Mouse (Mus musculus): Measurements from ENCODE around the gene Wdsub1.

DNA sequence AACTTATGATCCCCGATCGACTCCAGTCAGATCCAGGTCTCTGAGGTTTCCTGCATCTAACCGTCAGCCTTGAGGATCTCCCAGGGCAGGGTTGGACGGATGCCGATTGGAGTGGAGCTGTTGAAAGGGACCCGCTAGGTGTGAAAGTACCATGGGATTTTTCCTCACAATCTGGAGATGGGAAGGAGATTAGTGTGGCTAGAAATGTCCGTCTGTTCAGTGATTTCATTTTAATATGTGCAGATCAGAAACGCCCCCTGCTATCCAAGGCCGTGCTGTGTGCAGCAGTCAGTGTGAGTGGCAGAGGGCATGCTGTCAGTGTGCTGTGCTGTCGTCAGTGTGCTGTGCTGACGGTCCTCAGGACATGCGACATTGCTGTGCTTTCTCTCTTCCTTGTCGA, 68.9 kb downstream of the Wdsub1 start:
- no peak for TF ChIP-seq POLR2AphosphoS2 (IDR thresholded peaks at IDR 0.05; ENCODE audit: low read depth, low read length)
- TF ChIP-seq CHD1 (IDR thresholded peaks at IDR 0.05; ENCODE audit: low read depth, low read length), result no peak
- TF ChIP-seq CHD2 (IDR thresholded peaks at IDR 0.05; ENCODE audit: low read length), result no peak
- no peak for TF ChIP-seq CTCF (conservative IDR thresholded peaks at IDR 0.05 in 1 of 2, IDR thresholded peaks at IDR 0.05 in 1 of 2; ENCODE audit: low read depth in 2 of 2, low read length in 2 of 2)
- no peak for TF ChIP-seq USF1 (IDR thresholded peaks at IDR 0.05; ENCODE audit: low read depth, low read length)

Measured in CH12.LX (cell line).